Mouse (Mus musculus) left cerebral cortex, adult 8-10 months (tissue): ENCODE data around the gene Cotl1. TPM values are rescaled to one million over a fixed set of nuclear protein-coding genes. Genes with fewer than 3 reads are reported as not detected.

Experiments
- total RNA-seq, 4 experiments: library from RNA; stranded (reverse); gene quantifications; 2 replicates each; pipeline ENCODE4 v1.2.4; 2022

Gene Cotl1
- total RNA-seq, 4 experiments from 2014 or later: 52.1 to 105 (median 68.9) TPM

Other genes starting within 250 kb of the Cotl1 start
- gene Taf1c, start 235.3 kb downstream of the Cotl1 start, total RNA-seq: 10 to 100 TPM in 1 of 4 experiments, 1 to 10 TPM in 3; 8.6 to 10.2 (median 9.7) TPM
- gene Adad2, start 227.8 kb downstream of the Cotl1 start, total RNA-seq: 1 to 10 TPM in 3 of 4 experiments, under 1 TPM in 1; 0.50 to 1.2 (median 1.2) TPM
- 1 to 10 TPM; 2.5 to 3.3 (median 2.7) TPM for gene Kcng4, start 204.9 kb downstream of the Cotl1 start, total RNA-seq
- gene Wfdc1, start 174.2 kb downstream of the Cotl1 start, total RNA-seq: 1 to 10 TPM; 6.0 to 8.4 (median 7.4) TPM
- 1 to 10 TPM; 1.5 to 2.0 (median 1.8) TPM for gene Atp2c2, start 140.5 kb downstream of the Cotl1 start, total RNA-seq
- 10 to 100 TPM; 12.8 to 14.2 (median 13.6) TPM for gene Tldc1, start 62.1 kb downstream of the Cotl1 start, total RNA-seq
- gene Klhl36, start 21.7 kb upstream of the Cotl1 start, total RNA-seq: 1 to 10 TPM; 7.4 to 8.6 (median 8.4) TPM
- gene Usp10, start 69.8 kb upstream of the Cotl1 start, total RNA-seq: 10 to 100 TPM; 79.8 to 83.3 (median 82.0) TPM
- gene Gm20388, start 70.3 kb upstream of the Cotl1 start, total RNA-seq: 10 to 100 TPM; 10.4 to 20.8 (median 16.4) TPM
- gene Crispld2, start 151.9 kb upstream of the Cotl1 start, total RNA-seq: 1 to 10 TPM; 2.3 to 2.9 (median 2.5) TPM